Mouse (Mus musculus): Measurements from ENCODE around the gene Alk.

DNA sequence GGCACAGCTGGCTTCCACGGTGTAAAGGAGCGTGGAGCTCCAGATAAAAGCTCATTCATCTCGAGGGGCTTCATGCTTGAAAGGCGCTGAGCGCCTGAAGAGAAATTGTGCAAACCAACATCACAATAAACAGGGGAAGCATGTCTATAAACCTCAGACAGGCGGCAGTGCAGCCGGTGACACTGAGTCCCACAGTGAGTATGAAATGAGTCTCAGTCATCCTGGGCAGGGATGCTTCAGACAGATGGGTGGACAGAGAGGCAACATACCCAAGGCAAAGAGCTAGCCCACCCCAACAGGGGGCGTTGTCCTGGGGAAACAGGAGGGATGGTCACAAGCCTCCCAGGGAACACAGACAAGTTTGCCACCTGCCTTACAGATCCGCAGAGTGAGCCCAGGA, 460.0 kb downstream of the Alk start:
- TF ChIP-seq CTCF (IDR thresholded peaks at IDR 0.05): no peak
- no peak for TF ChIP-seq EP300 (IDR thresholded peaks at IDR 0.05; ENCODE audit: insufficient read depth, low read depth, low read length)
- no peak for TF ChIP-seq POLR2A (IDR thresholded peaks at IDR 0.05; ENCODE audit: insufficient read depth, low read depth, low read length)
